Mouse (Mus musculus) heart, adult 2 months (tissue): ENCODE measurements around the gene Bcas1. TPM values are rescaled to one million over a fixed set of nuclear protein-coding genes. Genes with fewer than 3 reads are reported as not detected.

Source experiments
- DNase-seq, 2 experiments: peaks; one replicate each; pipeline ENCODE4 v3.0.0; 2021
- H3K27ac ChIP-seq: fragments of 200-600 bp; 2 replicates; pipeline ENCODE4 v1.8.1; 2022
- H3K27me3 ChIP-seq: fragments of 200-500 bp; 2 replicates; pipeline ENCODE4 v1.6.1; 2012; ENCODE audit warnings: mild to moderate bottlenecking, low read length, inconsistent platforms, mixed read lengths; ENCODE audit not compliant: control insufficient read depth, insufficient read depth
- H3K36me3 ChIP-seq: fragments of 200-500 bp; 2 replicates; pipeline ENCODE4 v1.6.1; 2012; ENCODE audit warnings: low read length, inconsistent platforms; ENCODE audit not compliant: control insufficient read depth, insufficient read depth
- H3K4me1 ChIP-seq: fragments of 200-500 bp; 2 replicates; pipeline ENCODE4 v1.6.1; 2011; ENCODE audit warnings: low read length; ENCODE audit not compliant: control insufficient read depth, insufficient read depth
- H3K4me3 ChIP-seq: fragments of 200-600 bp; 2 replicates; pipeline ENCODE4 v1.8.1; 2022
- H3K79me2 ChIP-seq: fragments of 200-500 bp; replicated peaks from 2 replicates; pipeline ENCODE4 v1.6.1; 2012; ENCODE audit warnings: mild to moderate bottlenecking, inconsistent platforms, low read length, moderate library complexity, mixed read lengths; ENCODE audit not compliant: control insufficient read depth, insufficient read depth
- H3K9ac ChIP-seq: fragments of 200-500 bp; 2 replicates; pipeline ENCODE4 v1.6.1; 2012; ENCODE audit warnings: low read depth, mild to moderate bottlenecking, control low read depth, inconsistent platforms, low read length, mixed read lengths
- CTCF ChIP-seq: fragments of 200-600 bp; IDR thresholded peaks from 2 replicates; pipeline ENCODE4 v1.8.1; 2022; ENCODE audit warnings: antibody characterized with exemption, mild to moderate bottlenecking, moderate library complexity
- EP300 ChIP-seq: fragments of 200-500 bp; IDR thresholded peaks from 2 replicates; pipeline ENCODE4 v1.6.1; 2011; ENCODE audit warnings: low read depth, low read length, control low read depth; ENCODE audit not compliant: insufficient read depth
- POLR2A ChIP-seq: fragments of 200-500 bp; IDR thresholded peaks from 2 replicates; pipeline ENCODE4 v1.6.1; 2011; ENCODE audit warnings: mild to moderate bottlenecking, low read depth, low read length, control low read depth; ENCODE audit not compliant: insufficient read depth
- whole genome bisulfite sequencing: fragments of 180-500 bp; shearing (Covaris S2); methylation state at CpG from one replicate; pipeline ENCODE4 v1.1.7; 2018; 5-methylcytosine and 5-hydroxymethylcytosine counted together
- intact Hi-C: fragments of 180-260 bp; cut with DNase I; formaldehyde crosslinking; loops from one replicate; pipeline ENCODE4 v1.15.1; 2025
- polyA plus RNA-seq: library from polyadenylated mRNA; depleted of rRNA; stranded (reverse); fragments of >200 nt; gene quantifications from 2 replicates; pipeline ENCODE4 v1.2.3, GENCODE M21; 2012
- total RNA-seq, 2 experiments: library from RNA; stranded (reverse); gene quantifications; 2 replicates each; pipeline ENCODE4 v1.2.3; 2021

Bcas1 gene
- total and polyA plus RNA-seq, 3 experiments = 0.14 to 1.1 (median 0.26) TPM

- Histone ChIP-seq H3K79me2 (no peaks in the 10 kb centered on the region), H3K4me1 (peaks cover 4% of the 10 kb centered on the region), H3K27me3 (no peaks in the 10 kb centered on the region), H3K36me3 (no peaks in the 10 kb centered on the region), H3K9ac (no peak overlapping the region), H3K4me3 (no peak overlapping the region), H3K27ac (no peak overlapping the region)
- intact Hi-C loops = no loop called here
- TF ChIP-seq CTCF (no peak), POLR2A (no peak), EP300 (no peak)
- no peak for DNase-seq
- 74% methylated on average over 6 of the region's 6 CpGs for WGBS
Measured at GRCm38 (mm10) chr2:170310988-170311359, 116.7 kb downstream of the Bcas1 start.

- intact Hi-C loops = no loop called here
- Histone ChIP-seq H3K36me3 (no peaks in the 10 kb centered on the region), H3K4me3 (no peak overlapping the region), H3K27ac (no peak overlapping the region), H3K27me3 (no peaks in the 10 kb centered on the region), H3K79me2 (no peaks in the 10 kb centered on the region), H3K9ac (no peak overlapping the region), H3K4me1 (peaks cover 4% of the 10 kb centered on the region)
- WGBS = 80% methylated on average over 13 of the region's 13 CpGs
- DNase-seq = no peak
- no peak for TF ChIP-seq EP300
- no peak for TF ChIP-seq POLR2A
- TF ChIP-seq CTCF = no peak
Measured at GRCm38 (mm10) chr2:170310310-170310987, 117.2 kb downstream of the Bcas1 start.

GRCm38 (mm10) chr2:170308966-170309365 is 118.7 kb downstream of the Bcas1 start:
- no peak for DNase-seq
- Histone ChIP-seq H3K79me2 (no peaks in the 10 kb centered on the region), H3K27me3 (no peaks in the 10 kb centered on the region), H3K9ac (no peak overlapping the region), H3K4me1 (peaks cover 4% of the 10 kb centered on the region), H3K27ac (no peak overlapping the region), H3K36me3 (no peaks in the 10 kb centered on the region), H3K4me3 (no peak overlapping the region)
- WGBS = 80% methylated on average over 9 of the region's 9 CpGs
- TF ChIP-seq EP300 (no peak), CTCF (no peak), POLR2A (no peak)
- intact Hi-C loops = no loop called here

- no peaks in the 10 kb centered on the region for H3K27me3 ChIP-seq
- no peak for DNase-seq
- H3K36me3 ChIP-seq = no peaks in the 10 kb centered on the region
- no peak overlapping the region for H3K4me3 ChIP-seq
- H3K4me1 ChIP-seq = peaks cover 4% of the 10 kb centered on the region
- no peaks in the 10 kb centered on the region for H3K79me2 ChIP-seq
- no peak overlapping the region for H3K9ac ChIP-seq
- H3K27ac ChIP-seq = peak overlapping the region; percentile 40
- TF ChIP-seq CTCF = no peak
- no peak for TF ChIP-seq EP300
- TF ChIP-seq POLR2A = no peak
- intact Hi-C loops = no loop called here
- 38% methylated on average over 10 of the region's 10 CpGs for WGBS
Measured at GRCm38 (mm10) chr2:170308033-170308820, 119.4 kb downstream of the Bcas1 start.

- H3K9ac ChIP-seq = no peak overlapping the region
- intact Hi-C loops = no loop called here
- H3K4me3 ChIP-seq = no peak overlapping the region
- no peaks in the 10 kb centered on the region for H3K27me3 ChIP-seq
- no peaks in the 10 kb centered on the region for H3K79me2 ChIP-seq
- peak overlapping the region; percentile 40 for H3K27ac ChIP-seq
- no peak for TF ChIP-seq POLR2A
- TF ChIP-seq EP300 = no peak
- DNase-seq = no peak
- WGBS = 38% methylated on average over 7 of the region's 7 CpGs
- H3K4me1 ChIP-seq = peaks cover 4% of the 10 kb centered on the region
- H3K36me3 ChIP-seq = no peaks in the 10 kb centered on the region
Measured at GRCm38 (mm10) chr2:170307589-170308021, 120.0 kb downstream of the Bcas1 start.
